Mouse (Mus musculus) hindbrain, embryonic 12.5 days (tissue): Measurements from ENCODE around the gene Itga5. TPM values are rescaled to one million over a fixed set of nuclear protein-coding genes. Genes with fewer than 3 reads are reported as not detected.

ENCODE experiments used
- ATAC-seq: fragments of 200-750 bp; cut with Nextera tagmentation; 2 replicates; pipeline ENCODE4 v1.8.0; 2017; ENCODE audit warnings: moderate TSS enrichment; ENCODE audit not compliant: low FRiP score
- H3K27ac ChIP-seq: fragments of 300-500 bp; sonication (generic); 2 replicates; pipeline ENCODE4 v1.5.1; 2016; ENCODE audit warnings: mild to moderate bottlenecking
- H3K27me3 ChIP-seq: fragments of 300-500 bp; sonication (generic); 2 replicates; pipeline ENCODE4 v1.6.1; 2016; ENCODE audit warnings: mild to moderate bottlenecking
- H3K36me3 ChIP-seq: fragments of 300-500 bp; sonication (generic); 2 replicates; pipeline ENCODE4 v1.6.1; 2016; ENCODE audit warnings: mild to moderate bottlenecking
- H3K4me1 ChIP-seq: fragments of 300-500 bp; sonication (generic); 2 replicates; pipeline ENCODE4 v1.6.1; 2016
- H3K4me2 ChIP-seq: fragments of 300-500 bp; sonication (generic); replicated peaks from 2 replicates; pipeline ENCODE4 v1.6.1; 2016; ENCODE audit warnings: mild to moderate bottlenecking
- H3K4me3 ChIP-seq: fragments of 300-500 bp; sonication (generic); 2 replicates; pipeline ENCODE4 v1.5.1; 2016; ENCODE audit warnings: mild to moderate bottlenecking
- H3K9ac ChIP-seq: fragments of 300-500 bp; sonication (generic); 2 replicates; pipeline ENCODE4 v1.6.1; 2016; ENCODE audit warnings: mild to moderate bottlenecking, moderate library complexity
- H3K9me3 ChIP-seq: fragments of 300-500 bp; sonication (generic); replicated peaks from 2 replicates; pipeline ENCODE4 v1.6.1; 2016; ENCODE audit warnings: mild to moderate bottlenecking
- WGBS: fragments of 180-500 bp; shearing (Covaris S2); methylation state at CpG from one replicate; pipeline ENCODE4 v1.1.7; 2016; 5-methylcytosine and 5-hydroxymethylcytosine counted together
- microRNA-seq: library from miRNA; unstranded; fragments of <30 nt; microRNA quantifications from one replicate; pipeline ENCODE4, GENCODE M21; 2017
- polyA plus RNA-seq: library from polyadenylated mRNA; unstranded; fragments of >200 nt; fragmentation: Nextera tagmentation; extraction: Ambion mirVana; gene quantifications from 2 replicates; pipeline ENCODE4 v1.2.1, GENCODE M21; 2016

Itga5 gene
- polyA plus RNA-seq, 1 experiment from 2014 or later = 26.8 TPM

GRCm38 (mm10) chr15:103294649-103295048 lies 71.9 kb downstream of the Itga5 start:
- Histone ChIP-seq H3K4me1 (peaks cover 50% of the 10 kb centered on the region), H3K9me3 (no peaks in the 10 kb centered on the region), H3K27me3 (no peaks in the 10 kb centered on the region), H3K36me3 (peaks cover 44% of the 10 kb centered on the region), H3K4me2 (no peak overlapping the region), H3K4me3 (no peak overlapping the region), H3K27ac (peak overlapping the region; percentile 52), H3K9ac (no peak overlapping the region)
- WGBS = 69% methylated on average over 2 of the region's 2 CpGs
- no peak for ATAC-seq

Small RNAs within 50 kb of the gene (microRNA-seq; reads per million reads assigned to microRNA genes)
- gene Mir6963 = 0.81 reads per million

Other genes with a start within 250 kb of the Itga5 start
- 31.3 and 34.4 TPM in 2 replicates for gene Smug1, start 199.7 kb downstream of the Itga5 start, polyA plus RNA-seq
- gene Cbx5, start 126.9 kb downstream of the Itga5 start, polyA plus RNA-seq = 188 and 190 TPM in 2 replicates
- gene Hnrnpa1, start 126.3 kb downstream of the Itga5 start, polyA plus RNA-seq = 1,137 and 1,149 TPM in 2 replicates
- 5.1 and 5.4 TPM in 2 replicates for gene Nfe2, start 108.4 kb downstream of the Itga5 start, polyA plus RNA-seq
- 235 and 247 TPM in 2 replicates for gene Copz1, start 94.0 kb downstream of the Itga5 start, polyA plus RNA-seq
- 0.36 and 0.51 TPM in 2 replicates for gene Gpr84, start 56.2 kb downstream of the Itga5 start, polyA plus RNA-seq
- gene Zfp385a, start 26.7 kb downstream of the Itga5 start, polyA plus RNA-seq = 20.5 and 23.8 TPM in 2 replicates
- gene Gtsf1, start 63.7 kb upstream of the Itga5 start, polyA plus RNA-seq = not detected in 2 replicates
- gene Gtsf2, start 81.7 kb upstream of the Itga5 start, polyA plus RNA-seq = not detected in 2 replicates
- gene Nckap1l, start 87.0 kb upstream of the Itga5 start, polyA plus RNA-seq = 2.1 TPM in 2 replicates
- gene Pde1b, start 136.3 kb upstream of the Itga5 start, polyA plus RNA-seq = 51.6 and 54.2 TPM in 2 replicates
- gene Ppp1r1a, start 171.2 kb upstream of the Itga5 start, polyA plus RNA-seq = 55.2 and 56.1 TPM in 2 replicates
- gene Glycam1, start 198.3 kb upstream of the Itga5 start, polyA plus RNA-seq = not detected in 2 replicates